Mouse (Mus musculus) bone marrow macrophage, adult 2 months (primary cell): ENCODE results near the gene 2310034G01Rik.

Source experiments
- CTCF ChIP-seq: IDR thresholded peaks from 2 replicates; pipeline ENCODE4 v1.5.1; 2012; ENCODE audit warnings: low read depth, mild to moderate bottlenecking, low read length, moderate library complexity
- POLR2A ChIP-seq: IDR thresholded peaks from 2 replicates; pipeline ENCODE4 v1.6.1; 2012; ENCODE audit warnings: mild to moderate bottlenecking, low read depth, low read length, borderline replicate concordance

- TF ChIP-seq CTCF (no peak), POLR2A (no peak)
Measured at GRCm38 (mm10) chr19:46396109-46396508, 46.0 kb upstream of the 2310034G01Rik start.
